In genomic region chr6:30693350-30693991, GRCm38 (mm10) we compare ENCODE assay signal across 8 mouse cellular contexts. TPM values are rescaled to one million over a fixed set of nuclear protein-coding genes. Genes with fewer than 3 reads are reported as not detected.
DNase-seq lines count a peak whose midpoint lies in the region; ATAC-seq and TF ChIP-seq lines count a peak whose summit lies in the region.

Cep41 (minus strand) TSS chr6:30693749.

- peak; percentile 99 for DNase-seq in brain, embryonic 14.5 days (ENCODE audit: low read depth)
- DNase-seq in kidney, postnatal 0 days (ENCODE audit: low spot score), result peak; percentile 96
- DNase-seq in liver, embryonic 11.5 days (ENCODE audit: low spot score), result peak; percentile 99
- DNase-seq in naive thymus-derived CD4-positive, alpha-beta T cell, adult 2 months (ENCODE audit: low read depth), result peak; percentile 97

- peak within 1 kb of the TSS; percentile 89 for H3ac ChIP-seq in C2C12 (ENCODE audit: control insufficient read depth, insufficient read length, low read depth)

- peak; percentile 97 for ATAC-seq in heart, embryonic 12.5 days (ENCODE audit: insufficient number of reproducible peaks, low FRiP score)
- ATAC-seq in kidney, postnatal 0 days (replicated peaks; ENCODE audit: low FRiP score, low read depth), result peak; percentile 98
- ATAC-seq in liver, embryonic 11.5 days (replicated peaks; ENCODE audit: low FRiP score), result peak; percentile 98
- ATAC-seq in stomach, embryonic 14.5 days (ENCODE audit: insufficient number of reproducible peaks, insufficient read depth, low FRiP score, low read depth), result peak; percentile 97

- TF ChIP-seq CTCF in C2C12 (IDR thresholded peaks at IDR 0.05; ENCODE audit: control insufficient read depth, insufficient read depth, insufficient read length), result no peak
- TF ChIP-seq CTCF in brain, embryonic 14.5 days (IDR thresholded peaks at IDR 0.05; ENCODE audit: borderline replicate concordance, extremely low read depth, insufficient read depth, insufficient read length), result no peak
- no peak for TF ChIP-seq CTCF in kidney, postnatal 0 days (IDR thresholded peaks at IDR 0.05; ENCODE audit: low read depth)

- H3K79me3 ChIP-seq in C2C12 (ENCODE audit: low read depth), result no peaks in the 10 kb centered on the region

- no peaks in the 10 kb centered on the region for H3K79me2 ChIP-seq in C2C12 (ENCODE audit: control insufficient read depth, insufficient read depth)

- WGBS in heart, embryonic 12.5 days, result under 1% methylated on average over 52 of the region's 52 CpGs
- under 1% methylated on average over 52 of the region's 52 CpGs for WGBS in kidney, postnatal 0 days
- WGBS in liver, embryonic 11.5 days, result under 1% methylated on average over 51 of the region's 52 CpGs
- WGBS in stomach, embryonic 14.5 days, result under 1% methylated on average over 52 of the region's 52 CpGs

- H3K9ac ChIP-seq in heart, embryonic 12.5 days, result peak within 1 kb of the TSS; percentile 78
- peak within 1 kb of the TSS; percentile 55 for H3K9ac ChIP-seq in kidney, postnatal 0 days (ENCODE audit: low read depth, low read length)
- peak within 1 kb of the TSS; percentile 77 for H3K9ac ChIP-seq in liver, embryonic 11.5 days (ENCODE audit: low read depth, low read length)
- peak within 1 kb of the TSS; percentile 41; the same call in 1 of the 2 replicates for H3K9ac ChIP-seq in stomach, embryonic 14.5 days (replicated peaks; ENCODE audit: low read depth, low read length)

- H3K9me3 ChIP-seq in erythroblast, embryonic 14.5 days (ENCODE audit: control insufficient read depth, low read length), result no peaks in the 10 kb centered on the region
- no peaks in the 10 kb centered on the region for H3K9me3 ChIP-seq in heart, embryonic 12.5 days (replicated peaks)
- H3K9me3 ChIP-seq in kidney, postnatal 0 days (replicated peaks; ENCODE audit: low read length), result no peaks in the 10 kb centered on the region
- H3K9me3 ChIP-seq in liver, embryonic 11.5 days (ENCODE audit: control insufficient read depth, low read length), result no peaks in the 10 kb centered on the region
- no peaks in the 10 kb centered on the region for H3K9me3 ChIP-seq in stomach, embryonic 14.5 days (ENCODE audit: control insufficient read depth, low read depth, low read length)

- TF ChIP-seq POLR2A in brain, embryonic 14.5 days (IDR thresholded peaks at IDR 0.05; ENCODE audit: borderline replicate concordance, extremely low read depth, insufficient read depth, insufficient read length, poor library complexity, severe bottlenecking), result peak; percentile 63; the same call in 1 of the 2 replicates

- H3K4me2 ChIP-seq in heart, embryonic 12.5 days, result peak within 1 kb of the TSS; percentile 70
- peak within 1 kb of the TSS; percentile 60 for H3K4me2 ChIP-seq in kidney, postnatal 0 days (ENCODE audit: low read length)
- H3K4me2 ChIP-seq in liver, embryonic 11.5 days, result peak within 1 kb of the TSS; percentile 73
- H3K4me2 ChIP-seq in stomach, embryonic 14.5 days (replicated peaks; ENCODE audit: low read depth, low read length), result peak within 1 kb of the TSS; percentile 41

- peaks cover 16% of the 10 kb centered on the region for H3K4me1 ChIP-seq in erythroblast, embryonic 14.5 days (ENCODE audit: control insufficient read depth)
- peaks cover 12% of the 10 kb centered on the region for H3K4me1 ChIP-seq in heart, embryonic 12.5 days (replicated peaks)
- H3K4me1 ChIP-seq in kidney, postnatal 0 days (replicated peaks; ENCODE audit: insufficient read depth, low read length), result peaks cover 7% of the 10 kb centered on the region; the same call in 1 of the 2 replicates
- peaks cover 6% of the 10 kb centered on the region; the same call in 1 of the 2 replicates for H3K4me1 ChIP-seq in liver, embryonic 11.5 days (replicated peaks; ENCODE audit: control insufficient read depth, insufficient read depth, low read length)
- H3K4me1 ChIP-seq in stomach, embryonic 14.5 days (ENCODE audit: control insufficient read depth, insufficient read depth, low read length), result peaks cover 4% of the 10 kb centered on the region; the same call in 1 of the 2 replicates

- no peaks in the 10 kb centered on the region for H3K36me3 ChIP-seq in C2C12 (ENCODE audit: control insufficient read depth, insufficient read depth)
- no peaks in the 10 kb centered on the region for H3K36me3 ChIP-seq in erythroblast, embryonic 14.5 days (ENCODE audit: control insufficient read depth)
- H3K36me3 ChIP-seq in heart, embryonic 12.5 days, result no peaks in the 10 kb centered on the region
- H3K36me3 ChIP-seq in kidney, postnatal 0 days (ENCODE audit: insufficient read depth, low read length), result no peaks in the 10 kb centered on the region
- H3K36me3 ChIP-seq in liver, embryonic 11.5 days (ENCODE audit: control insufficient read depth, insufficient read depth, low read length), result no peaks in the 10 kb centered on the region
- no peaks in the 10 kb centered on the region; the same call in 1 of the 2 replicates for H3K36me3 ChIP-seq in stomach, embryonic 14.5 days (ENCODE audit: control insufficient read depth, insufficient read depth, low read length)

- H3K27me3 ChIP-seq in C2C12 (ENCODE audit: control insufficient read depth, insufficient read depth, insufficient read length), result no peaks in the 10 kb centered on the region
- H3K27me3 ChIP-seq in erythroblast, embryonic 14.5 days (ENCODE audit: control insufficient read depth), result no peaks in the 10 kb centered on the region
- H3K27me3 ChIP-seq in heart, embryonic 12.5 days (replicated peaks), result no peaks in the 10 kb centered on the region
- no peaks in the 10 kb centered on the region for H3K27me3 ChIP-seq in kidney, postnatal 0 days (ENCODE audit: insufficient read depth, low read length)
- H3K27me3 ChIP-seq in liver, embryonic 11.5 days (replicated peaks; ENCODE audit: control insufficient read depth, insufficient read depth, low read length), result no peaks in the 10 kb centered on the region
- H3K27me3 ChIP-seq in stomach, embryonic 14.5 days (ENCODE audit: control insufficient read depth, insufficient read depth, low read length), result no peaks in the 10 kb centered on the region

- H3K27ac ChIP-seq in heart, embryonic 12.5 days (ENCODE audit: poor library complexity, severe bottlenecking), result peak within 1 kb of the TSS; percentile 91
- peak within 1 kb of the TSS; percentile 81 for H3K27ac ChIP-seq in kidney, postnatal 0 days
- peak within 1 kb of the TSS; percentile 86 for H3K27ac ChIP-seq in liver, embryonic 11.5 days (ENCODE audit: low read depth, low read length)
- peak within 1 kb of the TSS; percentile 80 for H3K27ac ChIP-seq in stomach, embryonic 14.5 days (ENCODE audit: low read length)

- peak within 1 kb of the TSS; percentile 49 for H3K4me3 ChIP-seq in C2C12 (ENCODE audit: insufficient read depth, poor library complexity, severe bottlenecking)
- H3K4me3 ChIP-seq in erythroblast, embryonic 14.5 days (replicated peaks), result peak within 1 kb of the TSS; percentile 90
- peak within 1 kb of the TSS; percentile 64 for H3K4me3 ChIP-seq in heart, embryonic 12.5 days
- H3K4me3 ChIP-seq in kidney, postnatal 0 days (replicated peaks; ENCODE audit: low read depth, low read length), result peak within 1 kb of the TSS; percentile 51
- peak within 1 kb of the TSS; percentile 61 for H3K4me3 ChIP-seq in liver, embryonic 11.5 days (ENCODE audit: low read depth, low read length)
- peak within 1 kb of the TSS; percentile 33 for H3K4me3 ChIP-seq in stomach, embryonic 14.5 days (ENCODE audit: low read depth, low read length)

TF ChIP-seq in C2C12, 6 proteins besides CTCF, POLR2A, EP300 and RAD21:
- TF ChIP-seq MAX (IDR thresholded peaks at IDR 0.05) (peak; percentile 76), MYOD1 (IDR thresholded peaks at IDR 0.05; ENCODE audit: control insufficient read depth, insufficient read length, low read depth) (no peak)

RNA-seq across cellular contexts. Expression of gene Cep41, which starts in this region (rescaled TPM):
- polyA plus RNA-seq in C2C12 (2012; fragmentation: generic; extraction: Trizol), result 5.4 TPM
- 16.1 and 19.5 TPM in 2 replicates for polyA plus RNA-seq in brain, embryonic 14.5 days (2012; rRNA removed)
- 1.3 TPM in 2 replicates for polyA plus RNA-seq in erythroblast, embryonic 14.5 days (2012)
- 11.9 TPM in 2 replicates for polyA plus RNA-seq in heart, embryonic 12.5 days (2016; fragmentation: Nextera tagmentation; extraction: Ambion mirVana)
- polyA plus RNA-seq in kidney, postnatal 0 days (2015; fragmentation: Nextera tagmentation; extraction: Ambion mirVana), result 11.9 and 12.1 TPM in 2 replicates
- polyA plus RNA-seq in liver, embryonic 11.5 days (2014; fragmentation: Nextera tagmentation; extraction: Ambion mirVana), result 12.0 and 14.3 TPM in 2 replicates
- 10.8 and 12.9 TPM in 2 replicates for polyA plus RNA-seq in stomach, embryonic 14.5 days (2014; fragmentation: Nextera tagmentation; extraction: Ambion mirVana)

Comparison
In these comparisons a context has a peak if more than half of its experiments do, and no peak if none do; other contexts are left out.
1. Peak in every context shown above with its lines: DNase-seq, ATAC-seq, H3K4me3 ChIP-seq and H3K27ac ChIP-seq.
2. H3K4me3 ChIP-seq: peak in every context shown above with its lines; median percentile 90 in erythroblast, embryonic 14.5 days; 64 in heart, embryonic 12.5 days; 61 in liver, embryonic 11.5 days; 51 in kidney, postnatal 0 days; 49 in C2C12; 33 in stomach, embryonic 14.5 days.